Mouse (Mus musculus) spleen, adult 2 months (tissue): Measurements from ENCODE around the gene Schip1. TPM values are rescaled to one million over a fixed set of nuclear protein-coding genes. Genes with fewer than 3 reads are reported as not detected.

ENCODE experiments used
- DNase-seq, 2 experiments: peaks; one replicate each; pipeline versions ENCODE4 v3.0.0 to v3.0.0-alpha.2; 2012 to 2021; ENCODE audit warnings: low spot score in 2 of 2, low read depth in 1 of 2
- H3K27ac ChIP-seq: fragments of 200-500 bp; 2 replicates; pipeline ENCODE4 v1.5.1; 2012; ENCODE audit warnings: low read length, inconsistent platforms; ENCODE audit not compliant: insufficient read depth
- H3K27me3 ChIP-seq: fragments of 200-500 bp; 2 replicates; pipeline ENCODE4 v1.6.1; 2012; ENCODE audit warnings: mild to moderate bottlenecking, moderate library complexity, low read length, inconsistent platforms; ENCODE audit not compliant: control insufficient read depth, insufficient read depth
- H3K36me3 ChIP-seq: fragments of 200-500 bp; 2 replicates; pipeline ENCODE4 v1.6.1; 2012; ENCODE audit warnings: mild to moderate bottlenecking, low read length, inconsistent platforms; ENCODE audit not compliant: control insufficient read depth, insufficient read depth
- H3K4me1 ChIP-seq: fragments of 200-500 bp; 2 replicates; pipeline ENCODE4 v1.6.1; 2011; ENCODE audit warnings: inconsistent platforms; ENCODE audit not compliant: control insufficient read depth, insufficient read depth, insufficient read length
- H3K4me3 ChIP-seq: fragments of 200-500 bp; 2 replicates; pipeline ENCODE4 v1.5.1; 2011; ENCODE audit warnings: mild to moderate bottlenecking, inconsistent platforms; ENCODE audit not compliant: insufficient read depth, insufficient read length; ENCODE audit errors: extremely low read depth
- CTCF ChIP-seq: fragments of 200-500 bp; IDR thresholded peaks from 2 replicates; pipeline ENCODE4 v1.5.1; 2011; ENCODE audit warnings: mild to moderate bottlenecking, inconsistent platforms; ENCODE audit not compliant: insufficient read depth, insufficient read length, insufficient replicate concordance; ENCODE audit errors: extremely low read depth
- POLR2A ChIP-seq: fragments of 200-500 bp; IDR thresholded peaks from 2 replicates; pipeline ENCODE4 v1.6.1; 2011; ENCODE audit warnings: low read depth, low read length, inconsistent platforms
- WGBS: fragments of 180-500 bp; shearing (Covaris S2); methylation state at CpG from one replicate; pipeline ENCODE4 v1.1.7; 2018; 5-methylcytosine and 5-hydroxymethylcytosine counted together
- polyA plus RNA-seq: library from polyadenylated mRNA; depleted of rRNA; stranded (reverse); fragments of >200 nt; gene quantifications from 2 replicates; pipeline ENCODE4 v1.2.3, GENCODE M21; 2012

Schip1 gene
- polyA plus RNA-seq, 1 experiment: 3.7 TPM

- Histone ChIP-seq H3K4me3 (no peak overlapping the region), H3K27ac (no peak overlapping the region), H3K4me1 (no peaks in the 10 kb centered on the region), H3K36me3 (no peaks in the 10 kb centered on the region), H3K27me3 (no peaks in the 10 kb centered on the region)
- no peak for TF ChIP-seq CTCF
- TF ChIP-seq POLR2A: no peak
- DNase-seq: no peak
- WGBS: 75% methylated on average over 14 of the region's 14 CpGs
Observed at GRCm38 (mm10) chr3:68583031-68583693, 518.6 kb downstream of the Schip1 start.

- no peak overlapping the region for H3K4me3 ChIP-seq
- no peaks in the 10 kb centered on the region for H3K36me3 ChIP-seq
- H3K27ac ChIP-seq: no peak overlapping the region
- WGBS: 81% methylated on average over 14 of the region's 14 CpGs
- no peaks in the 10 kb centered on the region for H3K4me1 ChIP-seq
- no peak for DNase-seq
- TF ChIP-seq CTCF: no peak
- TF ChIP-seq POLR2A: no peak
- no peaks in the 10 kb centered on the region for H3K27me3 ChIP-seq
Observed at GRCm38 (mm10) chr3:68583771-68584511, 519.3 kb downstream of the Schip1 start.

- H3K27ac ChIP-seq: no peak overlapping the region
- H3K4me1 ChIP-seq: no peaks in the 10 kb centered on the region
- no peaks in the 10 kb centered on the region for H3K27me3 ChIP-seq
- no peak overlapping the region for H3K4me3 ChIP-seq
- no peaks in the 10 kb centered on the region for H3K36me3 ChIP-seq
- no peak for DNase-seq
- TF ChIP-seq POLR2A (no peak), CTCF (no peak)
- 92% methylated on average over 4 of the region's 4 CpGs for WGBS
Observed at GRCm38 (mm10) chr3:68585213-68585612, 520.6 kb downstream of the Schip1 start.

GRCm38 (mm10) chr3:68586646-68587064 is 522.1 kb downstream of the Schip1 start:
- Histone ChIP-seq H3K4me3 (no peak overlapping the region), H3K27me3 (no peaks in the 10 kb centered on the region), H3K4me1 (no peaks in the 10 kb centered on the region), H3K36me3 (no peaks in the 10 kb centered on the region), H3K27ac (no peak overlapping the region)
- no peak for DNase-seq
- 72% methylated on average over 9 of the region's 9 CpGs for WGBS
- TF ChIP-seq POLR2A (no peak), CTCF (no peak)

DNA sequence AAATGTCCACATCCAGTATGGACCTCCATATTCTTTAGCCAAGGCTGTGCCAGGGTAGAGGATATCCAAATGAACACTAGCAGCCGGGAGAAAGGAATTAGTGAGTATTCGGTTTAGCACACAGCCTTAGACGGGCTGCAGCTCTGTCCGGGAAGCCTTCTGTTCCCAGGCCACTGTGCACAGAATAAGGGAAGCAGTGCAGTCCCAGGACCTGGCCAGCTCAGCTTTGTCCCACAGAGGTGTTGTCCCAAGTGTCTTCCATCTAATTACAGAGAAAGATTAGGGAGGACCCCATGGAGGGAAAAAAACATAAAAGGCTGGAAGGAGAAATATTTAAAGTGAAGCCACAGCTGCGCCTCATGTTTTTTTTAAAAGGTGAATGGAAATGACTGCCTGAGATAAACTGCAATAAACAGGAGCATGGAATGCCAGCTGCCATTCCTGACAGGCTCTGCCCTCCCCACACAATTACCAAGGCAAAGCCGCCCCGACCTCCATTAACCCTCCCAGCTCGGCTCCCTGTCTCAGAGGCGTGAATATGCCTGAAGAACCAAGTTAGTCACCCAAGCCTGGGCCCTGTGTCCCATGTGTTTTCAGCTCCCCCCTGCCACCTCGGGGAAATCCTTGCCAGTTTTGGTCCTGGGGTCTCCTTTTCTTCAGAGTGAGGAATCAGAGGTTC is 523.1 kb downstream of the Schip1 start:
- Histone ChIP-seq H3K4me3 (no peak overlapping the region), H3K36me3 (no peaks in the 10 kb centered on the region), H3K27me3 (no peaks in the 10 kb centered on the region), H3K4me1 (no peaks in the 10 kb centered on the region), H3K27ac (no peak overlapping the region)
- no peak for DNase-seq
- WGBS: 91% methylated on average over 10 of the region's 10 CpGs
- TF ChIP-seq CTCF: no peak
- TF ChIP-seq POLR2A: no peak

DNA sequence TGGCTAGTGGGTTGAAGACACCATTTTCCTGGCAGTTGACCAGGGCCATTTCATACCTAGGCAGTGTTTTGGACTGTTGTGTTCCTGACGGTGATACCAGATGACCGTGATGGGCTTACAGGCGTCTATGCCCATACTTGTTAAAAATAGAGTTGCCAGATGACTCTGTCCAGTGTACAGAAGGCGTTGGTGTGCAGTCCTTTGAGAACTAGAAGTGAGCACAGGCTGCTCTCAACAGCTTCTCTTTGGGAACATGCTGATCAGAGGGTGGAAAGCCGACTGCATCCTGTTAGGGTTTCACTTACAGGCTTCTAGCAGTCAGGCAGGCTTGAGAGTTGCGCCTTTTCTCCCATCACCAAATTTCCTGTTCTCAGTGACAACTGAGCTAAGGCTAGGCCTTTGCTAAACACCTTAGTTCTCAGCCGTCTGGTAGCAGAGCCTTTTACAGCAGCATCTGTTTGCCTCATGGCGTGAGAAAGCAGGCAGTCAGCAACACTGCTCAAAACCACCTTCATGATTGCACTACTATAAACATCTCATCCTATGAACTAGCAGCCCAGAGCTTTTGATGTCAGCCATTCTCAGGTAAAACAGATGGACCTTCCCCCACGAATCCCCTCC is 524.7 kb downstream of the Schip1 start:
- Histone ChIP-seq H3K36me3 (no peaks in the 10 kb centered on the region), H3K27me3 (no peaks in the 10 kb centered on the region), H3K4me1 (no peaks in the 10 kb centered on the region), H3K4me3 (no peak overlapping the region), H3K27ac (no peak overlapping the region)
- DNase-seq: no peak
- WGBS: 81% methylated on average over 9 of the region's 9 CpGs
- TF ChIP-seq CTCF (no peak), POLR2A (no peak)
